Mouse (Mus musculus) embryonic facial prominence, embryonic 14.5 days (tissue): ENCODE measurements around the gene Olfr1201. TPM values are rescaled to one million over a fixed set of nuclear protein-coding genes. Genes with fewer than 3 reads are reported as not detected.

Experiments used
- polyA plus RNA-seq: library from polyadenylated mRNA; unstranded; fragments of >200 nt; fragmentation: Nextera tagmentation; extraction: Ambion mirVana; gene quantifications from 2 replicates; pipeline ENCODE4 v1.2.1, GENCODE M21; 2014

Olfr1201 gene
- polyA plus RNA-seq, 1 experiment from 2014 or later: not detected

Other genes starting within 250 kb of the Olfr1201 start
- gene Olfr1188, start 236.1 kb upstream of the Olfr1201 start, polyA plus RNA-seq: not detected in 2 replicates
- gene Olfr1189, start 206.6 kb upstream of the Olfr1201 start, polyA plus RNA-seq: not detected in 2 replicates
- not detected in 2 replicates for gene Olfr1191-ps1, start 152.5 kb upstream of the Olfr1201 start, polyA plus RNA-seq
- 0.06 TPM in 1 of 2 replicates, not detected in the other for gene Olfr1192-ps1, start 144.5 kb upstream of the Olfr1201 start, polyA plus RNA-seq
- not detected in 2 replicates for gene Olfr1193, start 117.4 kb upstream of the Olfr1201 start, polyA plus RNA-seq
- gene Olfr1195, start 103.8 kb upstream of the Olfr1201 start, polyA plus RNA-seq: not detected in 2 replicates
- gene Olfr1196, start 88.4 kb upstream of the Olfr1201 start, polyA plus RNA-seq: 0.29 TPM in 1 of 2 replicates, not detected in the other
- not detected in 2 replicates for gene Olfr1197, start 60.7 kb upstream of the Olfr1201 start, polyA plus RNA-seq
- gene Olfr1198, start 41.7 kb upstream of the Olfr1201 start, polyA plus RNA-seq: not detected in 2 replicates
- gene Olfr1199, start 32.6 kb upstream of the Olfr1201 start, polyA plus RNA-seq: not detected in 2 replicates
- not detected in 2 replicates for gene Olfr1200, start 22.5 kb upstream of the Olfr1201 start, polyA plus RNA-seq
- gene Olfr1202, start 21.5 kb downstream of the Olfr1201 start, polyA plus RNA-seq: not detected in 2 replicates
- gene Olfr1205, start 36.7 kb downstream of the Olfr1201 start, polyA plus RNA-seq: not detected in 2 replicates
- 0.03 TPM in 1 of 2 replicates, not detected in the other for gene Olfr1204, start 56.3 kb downstream of the Olfr1201 start, polyA plus RNA-seq
- 0.06 TPM in 1 of 2 replicates, not detected in the other for gene Olfr1206, start 70.2 kb downstream of the Olfr1201 start, polyA plus RNA-seq
- gene Olfr1208, start 109.3 kb downstream of the Olfr1201 start, polyA plus RNA-seq: not detected in 2 replicates
- gene Olfr1209, start 122.1 kb downstream of the Olfr1201 start, polyA plus RNA-seq: not detected in 2 replicates
- gene Olfr1211, start 145.1 kb downstream of the Olfr1201 start, polyA plus RNA-seq: 0.11 TPM in 1 of 2 replicates, not detected in the other
- not detected in 2 replicates for gene Olfr1212, start 160.9 kb downstream of the Olfr1201 start, polyA plus RNA-seq
- gene Gm13762, start 187.2 kb downstream of the Olfr1201 start, polyA plus RNA-seq: not detected in 2 replicates
- gene Olfr1214, start 199.6 kb downstream of the Olfr1201 start, polyA plus RNA-seq: not detected in 2 replicates
- gene Olfr1215, start 213.9 kb downstream of the Olfr1201 start, polyA plus RNA-seq: not detected in 2 replicates
- gene Olfr1216, start 225.3 kb downstream of the Olfr1201 start, polyA plus RNA-seq: not detected in 2 replicates
- gene Olfr1217, start 239.0 kb downstream of the Olfr1201 start, polyA plus RNA-seq: not detected in 2 replicates